Mouse (Mus musculus): ENCODE data around the gene Ppil1.
"Not testable (repeated sequence)": the region's sequence is repeated elsewhere in the genome, so short reads cannot be mapped to it uniquely, and the experiment has no call there.

Ppil1 gene

GRCm38 (mm10) chr17:29251608-29252390 lies 12.2 kb downstream of the Ppil1 start:
- no peak for DNase-seq (ENCODE audit: low read depth, low spot score)

- DNase-seq (ENCODE audit: low read depth, low spot score): not testable (repeated sequence)
These were observed 13.0 kb downstream of the Ppil1 start for GRCm38 (mm10) chr17:29251006-29251405.

- DNase-seq (ENCODE audit: low read depth, low spot score): no peak
These were observed 14.5 kb downstream of the Ppil1 start for GRCm38 (mm10) chr17:29249512-29249911.

- no peak for DNase-seq (ENCODE audit: low read depth, low spot score)
These were observed 16.1 kb downstream of the Ppil1 start for GRCm38 (mm10) chr17:29247881-29248280.

GRCm38 (mm10) chr17:29246602-29247001 lies 17.4 kb downstream of the Ppil1 start:
- DNase-seq (ENCODE audit: low read depth, low spot score): peak; percentile 67

GRCm38 (mm10) chr17:29245725-29246124 lies 18.3 kb downstream of the Ppil1 start:
- no peak for DNase-seq (ENCODE audit: low read depth, low spot score)

- DNase-seq (ENCODE audit: low read depth, low spot score): no peak
These were observed 19.1 kb downstream of the Ppil1 start for GRCm38 (mm10) chr17:29244912-29245311.

GRCm38 (mm10) chr17:29238421-29238945 lies 25.5 kb downstream of the Ppil1 start:
- no peak for DNase-seq (ENCODE audit: low read depth, low spot score)

GRCm38 (mm10) chr17:29237772-29238420 lies 26.1 kb downstream of the Ppil1 start, which contains the start of gene Cpne5:
TSS of gene Cpne5 (minus strand) at chr17:29238167.
- DNase-seq (ENCODE audit: low read depth, low spot score): no peak

- DNase-seq (ENCODE audit: low read depth, low spot score): no peak
These were observed 26.7 kb downstream of the Ppil1 start for GRCm38 (mm10) chr17:29237267-29237771.

- no peak for DNase-seq (ENCODE audit: low read depth, low spot score)
These were observed 27.9 kb downstream of the Ppil1 start for GRCm38 (mm10) chr17:29236111-29236510.

- DNase-seq (ENCODE audit: low read depth, low spot score): no peak
These were observed 32.9 kb downstream of the Ppil1 start for GRCm38 (mm10) chr17:29231109-29231508.

- DNase-seq (ENCODE audit: low read depth, low spot score): no peak
These were observed 43.4 kb downstream of the Ppil1 start for GRCm38 (mm10) chr17:29220631-29221030.

GRCm38 (mm10) chr17:29218017-29218416 lies 46.0 kb downstream of the Ppil1 start:
- DNase-seq (ENCODE audit: low read depth, low spot score): no peak

- DNase-seq (ENCODE audit: low read depth, low spot score): no peak
These were observed 47.9 kb downstream of the Ppil1 start for GRCm38 (mm10) chr17:29216078-29216477.

GRCm38 (mm10) chr17:29214655-29215054 lies 49.3 kb downstream of the Ppil1 start:
- no peak for DNase-seq (ENCODE audit: low read depth, low spot score)

- no peak for DNase-seq (ENCODE audit: low read depth, low spot score)
These were observed 49.9 kb downstream of the Ppil1 start for GRCm38 (mm10) chr17:29214193-29214456.

- no peak for DNase-seq (ENCODE audit: low read depth, low spot score)
These were observed 50.4 kb downstream of the Ppil1 start for GRCm38 (mm10) chr17:29213381-29214192.

GRCm38 (mm10) chr17:29211836-29212235 lies 52.1 kb downstream of the Ppil1 start:
- no peak for DNase-seq (ENCODE audit: low read depth, low spot score)

- DNase-seq (ENCODE audit: low read depth, low spot score): no peak
These were observed 53.9 kb downstream of the Ppil1 start for GRCm38 (mm10) chr17:29210037-29210436.

GRCm38 (mm10) chr17:29206052-29206451 lies 57.9 kb downstream of the Ppil1 start:
- no peak for DNase-seq (ENCODE audit: low read depth, low spot score)

GRCm38 (mm10) chr17:29202604-29203003 lies 61.4 kb downstream of the Ppil1 start:
- DNase-seq (ENCODE audit: low read depth, low spot score): no peak
